Mouse (Mus musculus) liver, adult 2 months (tissue): ENCODE measurements at regions not wholly inside any gene's neighbourhood (a gene's known extent, or its start where the extent isn't known, plus 50 kb on each side); places are given as distances from the start of the nearest gene placed in this dataset.

Experiments used
- DNase-seq: peaks from one replicate; pipeline ENCODE4 v3.0.0-alpha.2; 2011; ENCODE audit warnings: low read depth, low spot score; ENCODE audit errors: extremely low read depth
- H3K27ac ChIP-seq: fragments of 200-500 bp; replicated peaks from 2 replicates; pipeline ENCODE4 v1.5.1; 2012; ENCODE audit warnings: low read depth, mild to moderate bottlenecking, control low read depth, inconsistent platforms, low read length; ENCODE audit not compliant: insufficient read depth
- H3K27me3 ChIP-seq: fragments of 200-500 bp; 2 replicates; pipeline ENCODE4 v1.6.1; 2012; ENCODE audit warnings: mild to moderate bottlenecking, moderate library complexity, low read length, inconsistent platforms; ENCODE audit not compliant: control insufficient read depth, insufficient read depth
- H3K36me3 ChIP-seq: fragments of 200-500 bp; 2 replicates; pipeline ENCODE4 v1.6.1; 2012; ENCODE audit warnings: low read length, inconsistent platforms; ENCODE audit not compliant: control insufficient read depth, insufficient read depth
- H3K4me1 ChIP-seq: fragments of 200-500 bp; 2 replicates; pipeline ENCODE4 v1.6.1; 2011; ENCODE audit warnings: low read length; ENCODE audit not compliant: control insufficient read depth, insufficient read depth
- H3K4me3 ChIP-seq: fragments of 200-500 bp; 2 replicates; pipeline ENCODE4 v1.5.1; 2011; ENCODE audit warnings: low read depth, mild to moderate bottlenecking, control low read depth, low read length, moderate library complexity; ENCODE audit not compliant: insufficient read depth
- H3K79me2 ChIP-seq: fragments of 200-500 bp; 2 replicates; pipeline ENCODE4 v1.6.1; 2012; ENCODE audit warnings: inconsistent platforms, mild to moderate bottlenecking, low read length, moderate library complexity; ENCODE audit not compliant: control insufficient read depth, insufficient read depth
- H3K9ac ChIP-seq: fragments of 200-500 bp; 2 replicates; pipeline ENCODE4 v1.6.1; 2012; ENCODE audit warnings: low read depth, mild to moderate bottlenecking, control low read depth, inconsistent platforms, low read length
- CTCF ChIP-seq: fragments of 200-500 bp; IDR thresholded peaks from 2 replicates; pipeline ENCODE4 v1.5.1; 2011; ENCODE audit warnings: low read depth, low read length, control low read depth
- POLR2A ChIP-seq: fragments of 200-500 bp; IDR thresholded peaks from 2 replicates; pipeline ENCODE4 v1.6.1; 2011; ENCODE audit warnings: low read length, control low read depth; ENCODE audit not compliant: insufficient read depth; ENCODE audit errors: extremely low read depth
- WGBS: fragments of 180-500 bp; shearing (Covaris S2); methylation state at CpG from one replicate; pipeline ENCODE4 v1.1.7; 2018; 5-methylcytosine and 5-hydroxymethylcytosine counted together

DNA sequence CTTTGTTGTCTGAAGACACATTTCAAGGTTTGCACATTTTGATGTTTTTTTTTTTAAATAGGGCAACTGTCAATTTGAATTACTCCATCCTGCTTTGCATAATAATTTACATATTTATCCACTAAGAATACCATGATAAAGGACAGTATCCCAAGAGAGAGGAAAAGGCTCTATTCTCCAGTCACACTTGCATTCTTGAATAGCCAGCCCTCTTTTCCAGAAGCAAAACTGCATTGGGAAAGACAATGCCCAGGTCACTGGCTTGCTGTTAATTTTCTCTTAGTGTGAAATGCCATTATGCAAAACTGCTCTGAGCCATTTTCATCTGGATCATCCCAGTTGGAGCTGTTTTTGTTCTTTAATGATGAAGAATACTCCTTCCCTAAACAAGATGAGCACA is 234.7 kb downstream of the Rnd3 start:
- TF ChIP-seq CTCF (no peak), POLR2A (no peak)
- Histone ChIP-seq H3K36me3 (no peaks in the 10 kb centered on the region), H3K4me3 (no peak overlapping the region), H3K27me3 (no peaks in the 10 kb centered on the region), H3K4me1 (no peaks in the 10 kb centered on the region), H3K79me2 (no peaks in the 10 kb centered on the region), H3K9ac (no peak overlapping the region), H3K27ac (no peak overlapping the region)
- no peak for DNase-seq

GRCm38 (mm10) chr2:50908762-50909161 is 240.1 kb downstream of the Rnd3 start:
- Histone ChIP-seq H3K27ac (no peak overlapping the region), H3K27me3 (no peaks in the 10 kb centered on the region), H3K9ac (no peak overlapping the region), H3K4me3 (no peak overlapping the region), H3K36me3 (no peaks in the 10 kb centered on the region), H3K79me2 (no peaks in the 10 kb centered on the region), H3K4me1 (no peaks in the 10 kb centered on the region)
- TF ChIP-seq POLR2A (no peak), CTCF (no peak)
- 98% methylated on average over 3 of the region's 3 CpGs for WGBS
- no peak for DNase-seq

- H3K79me2 ChIP-seq: no peaks in the 10 kb centered on the region
- no peak overlapping the region for H3K9ac ChIP-seq
- no peak overlapping the region for H3K4me3 ChIP-seq
- H3K36me3 ChIP-seq: no peaks in the 10 kb centered on the region
- WGBS: 84% methylated on average over 8 of the region's 8 CpGs
- H3K27ac ChIP-seq: no peak overlapping the region
- no peaks in the 10 kb centered on the region for H3K27me3 ChIP-seq
- TF ChIP-seq POLR2A: no peak
- no peak for TF ChIP-seq CTCF
- no peak for DNase-seq
- H3K4me1 ChIP-seq: no peaks in the 10 kb centered on the region
Measured at GRCm38 (mm10) chr2:50902701-50903100, 246.2 kb downstream of the Rnd3 start.

GRCm38 (mm10) chr2:50902220-50902619 is 246.7 kb downstream of the Rnd3 start:
- H3K4me3 ChIP-seq: no peak overlapping the region
- H3K36me3 ChIP-seq: no peaks in the 10 kb centered on the region
- no peaks in the 10 kb centered on the region for H3K27me3 ChIP-seq
- no peak for DNase-seq
- TF ChIP-seq POLR2A (no peak), CTCF (no peak)
- H3K27ac ChIP-seq: no peak overlapping the region
- no peaks in the 10 kb centered on the region for H3K4me1 ChIP-seq
- H3K79me2 ChIP-seq: no peaks in the 10 kb centered on the region
- WGBS: 87% methylated on average over 9 of the region's 9 CpGs
- no peak overlapping the region for H3K9ac ChIP-seq

- Histone ChIP-seq H3K36me3 (no peaks in the 10 kb centered on the region), H3K79me2 (no peaks in the 10 kb centered on the region), H3K27me3 (no peaks in the 10 kb centered on the region), H3K4me1 (peaks cover 2% of the 10 kb centered on the region; the same call in 1 of the 2 replicates), H3K4me3 (no peak overlapping the region), H3K9ac (no peak overlapping the region), H3K27ac (no peak overlapping the region)
- TF ChIP-seq POLR2A (no peak), CTCF (no peak)
- DNase-seq: no peak
- WGBS: 88% methylated on average over 5 of the region's 5 CpGs
Measured at GRCm38 (mm10) chr2:50888992-50889391, 259.9 kb downstream of the Rnd3 start.

- H3K27ac ChIP-seq: no peak overlapping the region
- no peak overlapping the region for H3K4me3 ChIP-seq
- H3K9ac ChIP-seq: no peak overlapping the region
- H3K4me1 ChIP-seq: peaks cover 2% of the 10 kb centered on the region; the same call in 1 of the 2 replicates
- no peak for DNase-seq
- WGBS: 84% methylated on average over 4 of the region's 4 CpGs
- no peaks in the 10 kb centered on the region for H3K36me3 ChIP-seq
- TF ChIP-seq POLR2A: no peak
- TF ChIP-seq CTCF: no peak
- H3K27me3 ChIP-seq: no peaks in the 10 kb centered on the region
- no peaks in the 10 kb centered on the region for H3K79me2 ChIP-seq
Measured at GRCm38 (mm10) chr2:50887954-50888353, 261.0 kb downstream of the Rnd3 start.
